Mouse (Mus musculus): Measurements from ENCODE around the gene Fam19a2.

- TF ChIP-seq CTCF (IDR thresholded peaks at IDR 0.05; ENCODE audit: control insufficient read depth, insufficient read depth, insufficient read length) (no peak), MYOG (IDR thresholded peaks at IDR 0.05; ENCODE audit: control insufficient read depth, extremely low read depth, insufficient read length) (no peak)
Measured at GRCm38 (mm10) chr10:123385641-123386040, 121.8 kb downstream of the Fam19a2 start.
